Mouse (Mus musculus): ENCODE measurements around the gene Gng12. TPM values are rescaled to one million over a fixed set of nuclear protein-coding genes. Genes with fewer than 3 reads are reported as not detected.

Gng12 gene
- total RNA-seq, 1 experiment, result 14.3 TPM

DNA sequence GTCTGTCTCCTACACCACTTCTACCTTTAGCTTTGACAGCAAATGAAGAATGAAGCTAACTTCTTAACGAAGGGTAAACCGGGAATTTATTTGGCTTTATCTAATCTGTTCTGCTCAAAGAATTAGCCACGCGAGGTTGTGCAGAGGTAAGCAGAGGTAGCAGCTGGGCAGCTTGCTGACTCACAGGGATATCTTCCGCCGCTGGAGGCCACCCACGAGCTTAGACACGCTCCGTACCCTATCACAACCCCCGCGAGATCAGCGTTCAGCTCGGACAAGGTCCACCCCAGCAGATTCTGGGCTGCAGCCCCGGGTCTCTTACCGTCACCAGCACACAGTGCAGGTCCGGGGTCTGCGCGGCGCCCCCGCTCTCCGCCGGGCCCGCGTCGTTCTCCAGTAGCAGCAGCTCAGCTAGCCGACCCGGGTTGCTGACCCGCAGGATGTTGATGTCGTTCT, 140.2 kb downstream of the Gng12 start:
- Histone ChIP-seq H3K9me3 (ENCODE audit: control insufficient read depth, insufficient read depth, low read depth, low read length) (no peaks in the 10 kb centered on the region), H3K36me3 (ENCODE audit: control insufficient read depth, insufficient read depth, low read length, poor library complexity, severe bottlenecking) (peaks cover 21% of the 10 kb centered on the region), H3K4me3 (ENCODE audit: insufficient read depth in 1 of 2, low read depth in 1 of 2, low read length in 2 of 2, poor library complexity in 1 of 2, severe bottlenecking in 1 of 2) (peak overlapping the region; percentile 94 to 95), H3K4me1 (ENCODE audit: control insufficient read depth in 2 of 2, insufficient read depth in 2 of 2, low read length in 2 of 2, poor library complexity in 1 of 2) (peaks cover 2 to 5% of the 10 kb centered on the region in 2 experiments), H3K27ac (ENCODE audit: insufficient read depth, low read depth, low read length, poor library complexity, severe bottlenecking) (peak overlapping the region; percentile 78), H3K9ac (ENCODE audit: insufficient read depth, low read depth, low read length, poor library complexity, severe bottlenecking) (peak overlapping the region; percentile 91)
- no peak for DNase-seq (ENCODE audit: low read depth, low spot score)
- in situ Hi-C loops (cut with MboI; ENCODE audit: low sequenced_read_pairs in 2 of 2, unreplicated experiment in 2 of 2), result no loop called here
- peak; percentile 74 for TF ChIP-seq CHD2 (IDR thresholded peaks at IDR 0.05; ENCODE audit: low read depth, low read length)
- no peak for TF ChIP-seq ZNF384 (IDR thresholded peaks at IDR 0.05; ENCODE audit: low read depth, low read length)
- peak; percentile 63; the same call in 1 of the 2 replicates for TF ChIP-seq MAFK (IDR thresholded peaks at IDR 0.05; ENCODE audit: insufficient read depth, low read depth, low read length)

DNA sequence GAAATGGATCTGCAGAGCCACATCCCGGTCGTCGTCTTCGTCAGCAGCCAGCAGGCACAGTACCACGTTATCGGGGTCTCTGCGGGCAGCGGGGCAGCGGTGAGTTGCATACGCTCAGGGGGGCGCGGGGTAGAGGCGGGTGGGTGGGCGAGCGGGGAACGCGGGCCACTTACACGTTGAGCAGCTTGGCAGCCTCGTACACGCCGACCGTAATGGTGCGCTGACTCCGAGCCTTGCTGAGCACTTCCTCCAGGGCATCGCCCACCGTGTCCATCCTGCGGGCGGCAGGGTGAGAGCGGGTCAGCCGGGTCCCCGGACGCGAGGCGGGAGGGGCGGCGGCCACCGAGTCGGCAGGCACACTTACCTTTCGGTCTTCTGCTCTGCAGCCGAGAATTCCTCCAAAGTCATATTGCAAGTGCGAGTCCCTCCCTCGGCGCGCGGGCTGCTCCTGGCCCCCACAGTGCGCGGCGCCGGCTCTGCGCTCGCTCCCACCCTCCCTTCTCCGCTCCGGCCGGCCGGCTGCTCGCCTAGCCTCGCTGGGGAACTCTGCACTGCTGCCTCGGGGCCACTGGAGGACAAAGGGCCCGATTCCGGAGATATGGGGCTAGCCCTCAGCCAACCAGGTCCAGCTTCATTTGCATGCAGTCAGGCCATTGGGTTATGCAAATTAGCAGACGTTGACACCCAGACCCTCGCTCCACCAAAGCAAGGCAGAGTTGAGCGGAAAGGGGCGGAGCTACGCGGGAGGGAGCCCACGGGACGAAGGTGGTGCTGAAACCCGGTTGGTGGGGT, 140.8 kb downstream of the Gng12 start, which contains the start of gene Gadd45a:
Gene Gadd45a, minus strand, starts transcription at position 621 of the 792 bp plus-strand sequence.
- DNase-seq (ENCODE audit: low read depth, low spot score), result peak; percentile 97
- TF ChIP-seq CHD2 (IDR thresholded peaks at IDR 0.05; ENCODE audit: low read depth, low read length), result no peak
- TF ChIP-seq HCFC1 (IDR thresholded peaks at IDR 0.05; ENCODE audit: borderline replicate concordance, insufficient read depth, low read length), result peak; percentile 48; the same call in 1 of the 2 replicates
- 0 out of 2 replicates have a peak, but pooled peaks have one; percentile 1 for TF ChIP-seq ZC3H11A (IDR thresholded peaks at IDR 0.05; ENCODE audit: borderline replicate concordance, low read depth, low read length)
- peak within 1 kb of the TSS; percentile 94 to 95 for H3K4me3 ChIP-seq (ENCODE audit: insufficient read depth in 1 of 2, low read depth in 1 of 2, low read length in 2 of 2, poor library complexity in 1 of 2, severe bottlenecking in 1 of 2)
- H3K4me1 ChIP-seq (ENCODE audit: control insufficient read depth in 2 of 2, insufficient read depth in 2 of 2, low read length in 2 of 2, poor library complexity in 1 of 2), result peaks cover 2 to 5% of the 10 kb centered on the region in 2 experiments; a peak in 3 of 4 replicates
- peaks cover 21% of the 10 kb centered on the region for H3K36me3 ChIP-seq (ENCODE audit: control insufficient read depth, insufficient read depth, low read length, poor library complexity, severe bottlenecking)
- in situ Hi-C loops (cut with MboI; ENCODE audit: low sequenced_read_pairs in 2 of 2, unreplicated experiment in 2 of 2), result no loop called here
- peak within 1 kb of the TSS; percentile 91 for H3K9ac ChIP-seq (ENCODE audit: insufficient read depth, low read depth, low read length, poor library complexity, severe bottlenecking)
- no peaks in the 10 kb centered on the region for H3K9me3 ChIP-seq (ENCODE audit: control insufficient read depth, insufficient read depth, low read depth, low read length)
- peak within 1 kb of the TSS; percentile 78 for H3K27ac ChIP-seq (ENCODE audit: insufficient read depth, low read depth, low read length, poor library complexity, severe bottlenecking)

- no peak for TF ChIP-seq MAFK (IDR thresholded peaks at IDR 0.05; ENCODE audit: insufficient read depth, low read depth, low read length)
- TF ChIP-seq ZC3H11A (IDR thresholded peaks at IDR 0.05; ENCODE audit: borderline replicate concordance, low read depth, low read length), result no peak
- TF ChIP-seq ZNF384 (IDR thresholded peaks at IDR 0.05; ENCODE audit: low read depth, low read length), result no peak
- no peak for TF ChIP-seq CHD2 (IDR thresholded peaks at IDR 0.05; ENCODE audit: low read depth, low read length)
- TF ChIP-seq HCFC1 (IDR thresholded peaks at IDR 0.05; ENCODE audit: borderline replicate concordance, insufficient read depth, low read length), result no peak
- H3K9me3 ChIP-seq (ENCODE audit: control insufficient read depth, insufficient read depth, low read depth, low read length), result no peaks in the 10 kb centered on the region
- H3K27ac ChIP-seq (ENCODE audit: insufficient read depth, low read depth, low read length, poor library complexity, severe bottlenecking), result no peak overlapping the region
- H3K36me3 ChIP-seq (ENCODE audit: control insufficient read depth, insufficient read depth, low read length, poor library complexity, severe bottlenecking), result peaks cover 21% of the 10 kb centered on the region
- no peak overlapping the region for H3K4me3 ChIP-seq (ENCODE audit: insufficient read depth in 1 of 2, low read depth in 1 of 2, low read length in 2 of 2, poor library complexity in 1 of 2, severe bottlenecking in 1 of 2)
- H3K4me1 ChIP-seq (ENCODE audit: control insufficient read depth in 2 of 2, insufficient read depth in 2 of 2, low read length in 2 of 2, poor library complexity in 1 of 2), result peaks cover 2 to 3% of the 10 kb centered on the region in 2 experiments; a peak in 2 of 4 replicates
- no peak for DNase-seq (ENCODE audit: low read depth, low spot score)
- in situ Hi-C loops (cut with MboI; ENCODE audit: low sequenced_read_pairs in 2 of 2, unreplicated experiment in 2 of 2), result no loop called here
- no peak overlapping the region for H3K9ac ChIP-seq (ENCODE audit: insufficient read depth, low read depth, low read length, poor library complexity, severe bottlenecking)
Observed at GRCm38 (mm10) chr6:67038964-67039363, 142.8 kb downstream of the Gng12 start.

GRCm38 (mm10) chr6:67040904-67041410, 144.8 kb downstream of the Gng12 start:
- in situ Hi-C loops (cut with MboI; ENCODE audit: low sequenced_read_pairs in 2 of 2, unreplicated experiment in 2 of 2), result no loop called here
- H3K36me3 ChIP-seq (ENCODE audit: control insufficient read depth, insufficient read depth, low read length, poor library complexity, severe bottlenecking), result peaks cover 7% of the 10 kb centered on the region
- H3K9me3 ChIP-seq (ENCODE audit: control insufficient read depth, insufficient read depth, low read depth, low read length), result no peaks in the 10 kb centered on the region
- H3K4me3 ChIP-seq (ENCODE audit: insufficient read depth in 1 of 2, low read depth in 1 of 2, low read length in 2 of 2, poor library complexity in 1 of 2, severe bottlenecking in 1 of 2), result no peak overlapping the region
- H3K4me1 ChIP-seq (ENCODE audit: control insufficient read depth in 2 of 2, insufficient read depth in 2 of 2, low read length in 2 of 2, poor library complexity in 1 of 2), result no peaks in the 10 kb centered on the region
- TF ChIP-seq CHD2 (IDR thresholded peaks at IDR 0.05; ENCODE audit: low read depth, low read length), result no peak
- no peak for TF ChIP-seq MAFK (IDR thresholded peaks at IDR 0.05; ENCODE audit: insufficient read depth, low read depth, low read length)
- TF ChIP-seq ZC3H11A (IDR thresholded peaks at IDR 0.05; ENCODE audit: borderline replicate concordance, low read depth, low read length), result no peak
- TF ChIP-seq ZNF384 (IDR thresholded peaks at IDR 0.05; ENCODE audit: low read depth, low read length), result no peak
- TF ChIP-seq HCFC1 (IDR thresholded peaks at IDR 0.05; ENCODE audit: borderline replicate concordance, insufficient read depth, low read length), result no peak
- no peak overlapping the region for H3K27ac ChIP-seq (ENCODE audit: insufficient read depth, low read depth, low read length, poor library complexity, severe bottlenecking)
- H3K9ac ChIP-seq (ENCODE audit: insufficient read depth, low read depth, low read length, poor library complexity, severe bottlenecking), result no peak overlapping the region
- no peak for DNase-seq (ENCODE audit: low read depth, low spot score)

Measured in ES-E14 (cell line).